Mouse (Mus musculus) ovary, postnatal 14 days (tissue): ENCODE results near the gene Txnip.
"Not testable (repeated sequence)": the region's sequence is repeated elsewhere in the genome, so short reads cannot be mapped to it uniquely, and the experiment has no call there.

Source experiments
- DNase-seq: peaks from one replicate; pipeline ENCODE4 v3.0.0; 2022; ENCODE audit warnings: low spot score

Gene Txnip

GRCm38 (mm10) chr3:96557694-96558093 lies at the start of gene Txnip:
Txnip (plus strand) TSS chr3:96557957.
- peak; percentile 99 for DNase-seq

- DNase-seq = not testable (repeated sequence)
Measured at GRCm38 (mm10) chr3:96507966-96508365, 49.8 kb upstream of the Txnip start.

- no peak for DNase-seq
Measured at GRCm38 (mm10) chr3:96520171-96520570, 37.6 kb upstream of the Txnip start.

GRCm38 (mm10) chr3:96522149-96522548 lies 35.6 kb upstream of the Txnip start:
- DNase-seq = no peak

GRCm38 (mm10) chr3:96524028-96524810 lies 33.5 kb upstream of the Txnip start:
- DNase-seq = no peak

- DNase-seq = no peak
Measured at GRCm38 (mm10) chr3:96524914-96525313, 32.8 kb upstream of the Txnip start, which contains the start of gene Hfe2. Hfe2 (plus strand) TSS chr3:96525172.

- DNase-seq = no peak
Measured at GRCm38 (mm10) chr3:96526013-96526762, 31.6 kb upstream of the Txnip start.

GRCm38 (mm10) chr3:96526864-96527542 lies 30.8 kb upstream of the Txnip start:
- DNase-seq = no peak

- DNase-seq = no peak
Measured at GRCm38 (mm10) chr3:96528506-96528905, 29.3 kb upstream of the Txnip start.

GRCm38 (mm10) chr3:96532050-96532449 lies 25.7 kb upstream of the Txnip start:
- DNase-seq = no peak

GRCm38 (mm10) chr3:96534300-96534699 lies 23.5 kb upstream of the Txnip start:
- DNase-seq = no peak

GRCm38 (mm10) chr3:96539316-96539715 lies 18.4 kb upstream of the Txnip start:
- DNase-seq = no peak

GRCm38 (mm10) chr3:96540740-96541139 lies 17.0 kb upstream of the Txnip start:
- DNase-seq = no peak

- no peak for DNase-seq
Measured at GRCm38 (mm10) chr3:96541328-96542078, 16.3 kb upstream of the Txnip start.

- DNase-seq = no peak
Measured at GRCm38 (mm10) chr3:96542554-96542953, 15.2 kb upstream of the Txnip start.

- no peak for DNase-seq
Measured at GRCm38 (mm10) chr3:96543345-96543744, 14.4 kb upstream of the Txnip start.

GRCm38 (mm10) chr3:96545565-96545964 lies 12.2 kb upstream of the Txnip start:
- no peak for DNase-seq

- DNase-seq = no peak
Measured at GRCm38 (mm10) chr3:96546880-96547279, 10.9 kb upstream of the Txnip start.

- DNase-seq = peak; percentile 76
Measured at GRCm38 (mm10) chr3:96547389-96547960, 10.3 kb upstream of the Txnip start.

- DNase-seq = no peak
Measured at GRCm38 (mm10) chr3:96548824-96549223, 8.9 kb upstream of the Txnip start.

GRCm38 (mm10) chr3:96549346-96549745 lies 8.4 kb upstream of the Txnip start:
- no peak for DNase-seq

GRCm38 (mm10) chr3:96551203-96551602 lies 6.6 kb upstream of the Txnip start:
- DNase-seq = no peak
